Mouse (Mus musculus) MEL (cell line): ENCODE results near the gene St6gal1.

Experiments
- CTCF ChIP-seq, 3 experiments: IDR thresholded peaks in 2 of 3; conservative IDR thresholded peaks in 1 of 3; 2 replicates each; pipeline ENCODE4 v1.5.1; 2011 to 2012; ENCODE audit warnings: low read length in 3 of 3, low read depth in 2 of 3, mild to moderate bottlenecking in 2 of 3, improper control_type of control experiment in 1 of 3, inconsistent platforms in 1 of 3, mixed read lengths in 1 of 3, moderate library complexity in 1 of 3; ENCODE audit not compliant: control insufficient read depth in 1 of 3, insufficient read depth in 1 of 3, poor library complexity in 1 of 3, severe bottlenecking in 1 of 3
- E2F4 ChIP-seq: IDR thresholded peaks from 2 replicates; pipeline ENCODE4 v1.6.1; 2011; ENCODE audit warnings: low read depth, low read length, improper control_type of control experiment, borderline replicate concordance
- SMC3 ChIP-seq: IDR thresholded peaks from 2 replicates; pipeline ENCODE4 v1.6.1; 2011; ENCODE audit warnings: low read depth, low read length, improper control_type of control experiment

DNA sequence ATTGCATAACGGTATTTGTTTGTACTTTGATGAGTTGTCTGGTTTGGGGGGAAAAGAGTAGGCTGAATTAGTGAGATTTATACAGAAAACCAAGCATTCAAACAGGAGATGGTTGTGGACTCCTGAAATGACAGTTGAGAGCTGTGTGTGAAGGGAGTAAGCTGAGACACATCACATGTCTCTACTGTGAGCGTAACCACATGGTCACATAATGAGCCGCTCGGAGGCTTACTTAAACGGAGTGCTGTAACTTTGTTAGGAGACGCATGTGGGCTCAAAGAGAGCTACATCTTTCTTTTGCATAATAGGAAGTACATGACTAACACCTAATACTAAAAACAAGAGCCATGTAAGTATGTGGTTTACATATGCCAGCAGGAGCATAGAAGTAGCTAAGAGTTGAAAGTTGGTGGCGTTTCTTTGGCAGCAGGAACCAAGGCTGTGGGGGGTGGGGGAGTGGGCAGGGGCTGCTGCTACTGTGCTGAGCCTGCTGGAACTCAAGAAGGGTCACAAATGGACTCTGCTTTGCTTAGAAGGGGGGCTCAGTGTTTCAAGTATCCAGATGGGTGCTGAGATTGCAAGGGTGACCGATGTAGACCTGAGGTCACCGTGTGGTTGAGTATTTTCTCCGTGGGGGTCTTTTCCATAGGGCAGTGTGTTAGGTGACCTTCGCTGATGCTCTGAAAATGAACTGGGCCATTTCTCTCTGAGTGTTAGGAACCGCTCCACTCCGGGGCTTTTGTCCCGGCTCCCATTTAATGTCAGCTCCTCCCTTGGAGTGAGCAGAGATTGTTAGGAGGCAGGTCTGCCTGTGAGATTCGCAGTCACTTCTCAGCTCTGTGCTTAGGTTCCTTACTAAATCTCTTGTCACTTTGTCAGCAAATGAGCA, 26.3 kb downstream of the St6gal1 start:
- TF ChIP-seq E2F4 (no peak), CTCF (IDR thresholded peaks at IDR 0.05 in 2 of 3, conservative IDR thresholded peaks at IDR 0.05 in 1 of 3; ENCODE audit: control insufficient read depth in 1 of 3, insufficient read depth in 1 of 3, low read depth in 2 of 3, low read length in 3 of 3, poor library complexity in 1 of 3, severe bottlenecking in 1 of 3) (no peak), SMC3 (no peak)
